Mouse (Mus musculus) brain, adult 2 months (tissue): Measurements from ENCODE around the gene Neurod6.
A peak's percentile ranks its signal among the peaks of the same experiment; 100 is the strongest.

Experiments
- DNase-seq: peaks from one replicate; pipeline ENCODE4 v3.0.0; 2011; ENCODE audit warnings: low read depth, low spot score

The Neurod6 gene

GRCm38 (mm10) chr6:55646824-55647560 lies 34.1 kb downstream of the Neurod6 start:
- DNase-seq, result peak; percentile 47

- DNase-seq, result peak; percentile 26
Measured at GRCm38 (mm10) chr6:55646111-55646823, 34.8 kb downstream of the Neurod6 start.

- DNase-seq, result no peak
Measured at GRCm38 (mm10) chr6:55634662-55635061, 46.4 kb downstream of the Neurod6 start.
